Mouse (Mus musculus) heart, embryonic 15.5 days (tissue): ENCODE data around the gene Inpp5e. TPM values are rescaled to one million over a fixed set of nuclear protein-coding genes. Genes with fewer than 3 reads are reported as not detected.
A peak's percentile ranks its signal among the peaks of the same experiment; 100 is the strongest.

Experiments used
- ATAC-seq: fragments of 200-750 bp; cut with Nextera tagmentation; replicated peaks from 2 replicates; pipeline ENCODE4 v1.8.0; 2017; ENCODE audit warnings: low read depth, moderate TSS enrichment; ENCODE audit not compliant: insufficient number of reproducible peaks, insufficient read depth, low FRiP score
- H3K27ac ChIP-seq: fragments of 300-500 bp; sonication (generic); 2 replicates; pipeline ENCODE4 v1.5.1; 2015; ENCODE audit warnings: mild to moderate bottlenecking, inconsistent platforms
- H3K27me3 ChIP-seq: fragments of 300-500 bp; sonication (generic); 2 replicates; pipeline ENCODE4 v1.6.1; 2015; ENCODE audit warnings: inconsistent platforms
- H3K36me3 ChIP-seq: fragments of 300-500 bp; sonication (generic); 2 replicates; pipeline ENCODE4 v1.6.1; 2015; ENCODE audit warnings: mild to moderate bottlenecking, inconsistent platforms
- H3K4me1 ChIP-seq: fragments of 300-500 bp; sonication (generic); replicated peaks from 2 replicates; pipeline ENCODE4 v1.6.1; 2015; ENCODE audit warnings: inconsistent platforms
- H3K4me2 ChIP-seq: fragments of 300-500 bp; sonication (generic); 2 replicates; pipeline ENCODE4 v1.6.1; 2015; ENCODE audit warnings: inconsistent platforms, mild to moderate bottlenecking, moderate library complexity
- H3K4me3 ChIP-seq: fragments of 300-500 bp; sonication (generic); 2 replicates; pipeline ENCODE4 v1.5.1; 2015; ENCODE audit warnings: mild to moderate bottlenecking, inconsistent platforms
- H3K9ac ChIP-seq: fragments of 300-500 bp; sonication (generic); 2 replicates; pipeline ENCODE4 v1.6.1; 2015; ENCODE audit warnings: mild to moderate bottlenecking, inconsistent platforms
- H3K9me3 ChIP-seq: fragments of 300-500 bp; sonication (generic); replicated peaks from 2 replicates; pipeline ENCODE4 v1.6.1; 2016; ENCODE audit warnings: inconsistent platforms
- WGBS: fragments of 180-500 bp; shearing (Covaris S2); methylation state at CpG from one replicate; pipeline ENCODE4 v1.1.7; 2015; ENCODE audit warnings: mixed read lengths; 5-methylcytosine and 5-hydroxymethylcytosine counted together
- polyA plus RNA-seq: library from polyadenylated mRNA; unstranded; fragments of >200 nt; fragmentation: Nextera tagmentation; extraction: Ambion mirVana; gene quantifications from 2 replicates; pipeline ENCODE4 v1.2.1, GENCODE M21; 2015

The Inpp5e gene
- 14.3 and 16.7 TPM in 2 replicates for polyA plus RNA-seq

DNA sequence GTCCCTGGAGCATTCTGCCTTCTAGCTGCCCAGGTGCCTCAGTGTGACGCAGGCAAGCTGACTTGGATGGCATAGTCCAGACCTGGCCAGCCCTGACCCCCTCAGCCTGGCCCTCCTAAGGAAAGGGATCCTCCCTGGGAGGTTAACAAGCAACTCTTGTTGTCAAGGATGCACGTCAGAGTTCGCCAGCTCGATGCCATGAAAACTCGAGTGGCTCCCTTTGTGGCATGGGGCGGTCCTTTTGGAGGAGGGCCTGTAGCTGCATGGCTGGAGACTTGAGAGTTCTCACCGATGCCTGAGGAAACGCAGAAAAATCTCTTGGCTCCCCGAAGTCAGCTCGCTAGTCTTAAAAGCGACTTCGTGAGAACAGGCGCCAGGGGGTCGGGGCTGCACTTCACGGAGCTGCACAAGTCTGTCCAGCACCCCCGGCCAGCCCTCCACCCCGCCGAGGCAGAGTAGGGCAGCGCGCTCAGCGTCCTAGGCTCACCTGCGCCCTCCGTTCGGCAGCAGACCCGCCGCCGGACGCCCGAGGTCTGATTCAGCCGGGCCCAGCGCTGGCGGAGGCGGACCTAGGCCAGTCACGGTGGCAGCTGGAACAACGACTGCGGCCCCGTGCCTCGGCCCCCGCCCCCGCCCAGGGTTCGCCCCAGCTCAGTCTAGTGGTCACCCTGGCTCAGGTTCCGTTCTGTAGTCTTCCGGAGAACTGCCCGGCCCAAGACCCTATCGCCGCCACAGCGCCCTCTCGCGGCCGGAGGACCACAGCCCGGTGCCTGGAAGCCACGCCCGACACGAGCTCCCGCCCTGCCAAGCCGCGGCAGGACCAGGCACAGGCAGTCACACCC is at the start of gene Inpp5e:
Gene Inpp5e, minus strand, starts transcription at position 689 of the 842 bp plus-strand sequence.
- Histone ChIP-seq H3K4me1 (peaks cover 33% of the 10 kb centered on the region), H3K9ac (peak within 1 kb of the TSS; percentile 88), H3K4me2 (peak within 1 kb of the TSS; percentile 73), H3K27ac (peak within 1 kb of the TSS; percentile 76), H3K27me3 (no peaks in the 10 kb centered on the region), H3K4me3 (peak within 1 kb of the TSS; percentile 75), H3K9me3 (no peaks in the 10 kb centered on the region), H3K36me3 (peaks cover 28% of the 10 kb centered on the region)
- under 1% methylated on average over 57 of the region's 57 CpGs for WGBS
- ATAC-seq, result peak; percentile 94

DNA sequence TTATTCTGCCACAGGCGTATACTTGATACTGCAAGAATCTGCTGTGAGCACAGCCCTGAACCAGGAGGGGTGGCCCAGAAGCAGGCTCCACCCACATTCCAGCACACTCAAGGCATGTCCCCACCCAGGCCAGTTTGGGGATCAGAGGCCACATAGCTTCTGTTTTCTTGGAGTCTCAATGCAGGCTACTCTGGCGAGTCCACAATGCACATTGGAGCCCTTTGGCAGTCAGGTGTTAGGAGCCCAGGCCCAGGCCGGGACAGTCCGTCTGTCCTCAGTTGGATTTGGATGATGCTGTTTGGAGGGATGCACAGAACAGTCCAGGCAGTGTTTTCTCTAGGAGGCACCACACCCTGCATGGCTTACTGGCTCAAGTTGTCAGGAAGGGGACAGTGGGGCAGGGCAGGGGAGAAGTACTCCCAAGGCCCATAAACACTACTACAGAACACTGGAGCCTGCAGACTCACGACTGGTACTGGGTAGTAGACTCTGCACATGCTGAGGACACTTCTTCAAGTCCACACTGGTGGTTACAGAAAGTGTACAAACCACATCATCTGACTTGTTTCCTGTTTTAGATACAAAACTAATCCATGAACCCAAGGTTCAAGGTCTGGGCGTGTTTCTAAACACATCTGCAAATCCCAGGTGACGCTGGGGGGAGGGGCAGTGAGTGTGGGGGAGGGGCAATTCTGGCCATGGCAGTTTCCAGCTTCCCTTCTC is 49.6 kb upstream of the Inpp5e start:
- WGBS, result 34% methylated on average over 7 of the region's 7 CpGs
- Histone ChIP-seq H3K4me3 (no peak overlapping the region), H3K9me3 (no peaks in the 10 kb centered on the region), H3K27me3 (no peaks in the 10 kb centered on the region), H3K36me3 (peaks cover 27% of the 10 kb centered on the region), H3K27ac (peak overlapping the region; percentile 53), H3K9ac (no peak overlapping the region), H3K4me2 (no peak overlapping the region), H3K4me1 (peaks cover 25% of the 10 kb centered on the region)
- ATAC-seq, result peak; percentile 38; the same call in 1 of the 2 replicates

DNA sequence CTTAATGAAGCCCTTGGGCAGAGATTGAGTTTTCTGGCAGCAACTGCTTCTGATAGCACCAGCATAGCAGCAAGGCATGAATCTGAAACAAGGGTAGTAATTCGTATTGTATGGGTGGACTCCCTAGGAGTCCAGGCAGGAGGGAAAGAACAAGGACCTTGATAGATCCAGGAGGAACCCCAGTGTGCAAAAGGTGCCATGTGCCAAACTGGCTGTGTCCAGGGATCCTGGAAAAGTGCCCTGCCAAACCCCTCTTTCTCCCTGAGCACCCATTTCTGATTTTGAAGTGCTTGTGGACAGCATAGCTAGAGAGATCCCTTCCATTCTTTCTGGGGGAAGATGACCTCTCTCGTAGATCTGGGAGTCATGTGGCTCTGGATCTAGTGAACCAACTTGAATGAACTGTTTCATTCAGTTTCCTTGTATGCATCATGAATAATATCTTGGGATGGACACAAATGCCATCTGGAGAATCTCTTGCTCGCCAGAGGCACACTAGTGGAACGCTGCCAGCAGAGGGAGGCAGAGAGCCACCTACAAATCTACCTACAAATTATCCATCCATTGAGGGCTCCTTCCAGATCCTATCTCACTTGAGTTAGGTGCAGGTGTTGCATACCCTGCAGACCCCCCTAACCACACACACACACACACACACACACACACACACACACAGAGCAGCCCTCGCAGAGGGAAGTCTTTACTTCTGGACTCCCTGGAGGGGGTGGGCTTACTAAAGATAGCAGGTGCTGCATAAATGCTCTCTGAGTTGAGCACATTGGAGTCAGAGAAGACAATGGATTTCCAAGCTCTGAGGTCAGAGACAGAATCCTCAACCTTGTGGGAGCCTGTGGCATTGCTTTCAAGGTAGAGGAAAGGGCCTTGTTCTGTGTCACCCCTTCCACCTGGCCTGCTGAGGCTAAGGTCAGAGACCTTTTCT is 40.4 kb upstream of the Inpp5e start:
- Histone ChIP-seq H3K27me3 (no peaks in the 10 kb centered on the region), H3K4me1 (peaks cover 42% of the 10 kb centered on the region), H3K4me2 (no peak overlapping the region), H3K9me3 (no peaks in the 10 kb centered on the region), H3K4me3 (no peak overlapping the region), H3K27ac (no peak overlapping the region), H3K36me3 (no peaks in the 10 kb centered on the region), H3K9ac (no peak overlapping the region)
- WGBS, result 21% methylated on average over 5 of the region's 5 CpGs
- ATAC-seq, result no peak

DNA sequence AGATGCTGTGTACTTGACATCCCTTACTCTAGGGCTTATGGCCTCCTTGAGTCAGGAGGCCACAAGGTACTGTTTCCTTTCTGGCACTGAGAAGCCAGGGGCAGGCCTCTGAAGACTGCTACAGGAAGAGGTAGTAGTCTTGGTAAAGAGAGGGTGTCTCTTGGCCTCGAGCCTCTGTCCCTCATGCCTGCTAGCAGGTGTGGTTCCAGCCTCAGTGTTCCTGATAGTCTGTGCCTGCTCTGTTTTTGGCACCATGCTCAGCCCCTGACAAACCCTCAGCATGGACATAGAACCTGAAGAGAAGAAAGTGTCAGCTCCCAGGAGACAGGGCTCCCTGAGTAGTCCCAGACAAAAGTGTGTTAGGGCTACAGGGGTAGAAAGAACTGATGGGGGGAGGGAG is 38.4 kb upstream of the Inpp5e start:
- H3K4me1 ChIP-seq, result peaks cover 58% of the 10 kb centered on the region
- no peak overlapping the region for H3K9ac ChIP-seq
- WGBS, result 68% methylated on average over 1 of the region's 1 CpGs

DNA sequence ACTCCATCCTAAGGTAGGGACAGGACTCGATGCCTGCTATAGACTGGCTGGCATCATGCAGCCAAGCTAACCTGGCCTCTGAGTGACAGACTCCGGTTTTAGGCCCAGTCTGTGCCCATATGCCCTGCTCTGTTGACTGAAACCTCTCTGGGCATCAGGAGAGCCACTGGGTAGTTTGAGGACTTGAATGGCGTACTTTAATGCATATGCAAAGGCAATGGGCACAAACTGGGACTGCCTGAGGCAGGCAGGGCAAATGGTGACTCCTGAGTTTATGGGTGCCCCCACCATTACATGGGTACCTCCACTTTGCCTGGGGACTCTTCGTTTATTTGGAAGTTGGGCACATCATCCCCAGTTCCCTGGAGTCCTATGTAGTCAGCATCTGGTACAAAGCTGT is 37.7 kb upstream of the Inpp5e start:
- peaks cover 2% of the 10 kb centered on the region; the same call in 1 of the 2 replicates for H3K36me3 ChIP-seq
- peak overlapping the region; percentile 77 for H3K4me2 ChIP-seq
- H3K4me3 ChIP-seq, result peak overlapping the region; percentile 85
- no peak for ATAC-seq
- no peaks in the 10 kb centered on the region for H3K9me3 ChIP-seq
- peak overlapping the region; percentile 76 for H3K9ac ChIP-seq
- WGBS, result 65% methylated on average over 4 of the region's 4 CpGs
- H3K4me1 ChIP-seq, result peaks cover 58% of the 10 kb centered on the region
- peak overlapping the region; percentile 98 for H3K27ac ChIP-seq
- H3K27me3 ChIP-seq, result no peaks in the 10 kb centered on the region

More for the DNA sequence above, 38.4 kb upstream of the Inpp5e start:
- Histone ChIP-seq H3K36me3 (no peaks in the 10 kb centered on the region), H3K9me3 (no peaks in the 10 kb centered on the region), H3K4me2 (no peak overlapping the region), H3K27me3 (no peaks in the 10 kb centered on the region), H3K4me3 (no peak overlapping the region), H3K27ac (no peak overlapping the region)
- ATAC-seq, result no peak

DNA sequence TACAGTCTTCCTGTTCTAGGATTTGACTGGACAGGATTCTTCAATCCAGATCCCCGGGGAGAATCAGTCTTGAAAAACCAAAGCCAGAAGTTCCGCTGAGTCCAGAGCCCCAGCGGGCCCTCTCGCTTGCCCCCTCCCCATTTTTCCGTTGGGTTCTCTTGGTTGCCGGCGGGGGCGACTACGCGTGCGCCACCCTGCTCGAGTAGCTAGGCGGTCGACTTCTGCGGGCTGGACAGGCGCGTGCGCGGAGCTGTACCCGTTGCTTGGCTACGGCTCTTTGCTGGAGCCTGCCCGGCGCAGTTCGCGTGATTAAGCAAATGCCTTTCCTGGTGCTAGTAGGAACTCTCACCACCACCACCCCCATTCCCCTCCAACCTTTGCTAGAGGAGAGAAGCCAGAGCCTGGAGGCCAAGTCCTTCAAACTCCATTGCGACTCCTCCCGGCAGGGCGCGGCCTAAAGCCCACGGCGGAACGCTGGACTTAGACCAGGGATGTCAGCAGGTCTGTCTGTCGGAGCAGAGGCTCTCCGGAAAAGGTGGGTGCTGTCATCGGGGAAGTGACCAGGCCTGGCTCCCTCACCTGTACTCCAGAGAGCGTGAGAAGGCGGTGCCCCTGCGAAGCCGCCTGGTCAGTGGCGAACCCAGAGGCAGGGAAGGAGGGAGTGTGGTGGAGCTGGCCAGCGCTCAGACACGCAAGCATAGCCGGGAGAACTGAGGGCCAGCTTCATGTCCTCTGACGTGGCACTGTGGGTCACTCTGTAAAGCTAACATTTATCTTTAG is 36.9 kb upstream of the Inpp5e start:
- peak overlapping the region; percentile 85 for H3K4me3 ChIP-seq
- H3K27me3 ChIP-seq, result no peaks in the 10 kb centered on the region
- H3K9me3 ChIP-seq, result no peaks in the 10 kb centered on the region
- peaks cover 51% of the 10 kb centered on the region for H3K4me1 ChIP-seq
- H3K9ac ChIP-seq, result peak overlapping the region; percentile 76
- H3K36me3 ChIP-seq, result peaks cover 10% of the 10 kb centered on the region
- peak; percentile 86 for ATAC-seq
- peak overlapping the region; percentile 77 for H3K4me2 ChIP-seq
- under 1% methylated on average over 44 of the region's 44 CpGs for WGBS
- peak overlapping the region; percentile 98 for H3K27ac ChIP-seq

DNA sequence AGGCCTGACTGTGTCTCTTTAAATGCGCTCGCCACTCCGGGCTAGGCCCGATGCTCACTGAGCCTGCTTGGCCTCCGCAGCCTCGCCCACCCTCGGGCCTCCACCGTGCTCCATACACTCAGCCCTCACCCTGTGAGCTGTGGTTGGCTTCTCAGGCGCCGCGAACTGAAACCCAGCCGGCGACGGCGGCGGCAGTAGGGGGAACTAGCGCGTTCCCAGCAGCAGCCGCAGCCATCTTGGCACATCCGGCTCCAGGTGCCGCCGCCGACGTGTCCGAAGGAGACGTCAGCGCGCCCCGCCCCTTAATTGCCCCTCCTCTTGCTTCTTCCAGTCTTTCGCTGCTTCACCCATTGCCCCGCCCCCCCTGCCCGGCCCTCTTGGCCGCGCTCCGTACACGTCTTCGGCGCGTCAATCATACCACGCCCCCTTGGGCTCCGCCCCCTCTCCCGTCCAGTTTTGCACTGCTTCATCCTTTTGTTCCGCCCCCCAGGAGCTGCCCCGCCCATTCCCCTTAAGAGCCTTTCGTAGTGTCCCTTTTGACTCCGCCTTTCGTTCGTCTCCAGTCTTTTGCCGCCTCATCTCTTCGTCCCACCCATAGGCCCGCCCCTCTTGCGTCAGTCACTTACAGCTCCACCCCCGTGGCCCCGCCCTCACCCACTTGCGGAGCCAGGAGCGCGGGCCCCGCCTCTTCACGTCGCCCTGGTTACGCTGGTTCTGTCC is 36.1 kb upstream of the Inpp5e start, which contains the start of gene Sec16a:
Gene Sec16a, minus strand, starts transcription at position 271 of the 720 bp plus-strand sequence.
- WGBS, result under 1% methylated on average over 60 of the region's 61 CpGs
- peaks cover 18% of the 10 kb centered on the region for H3K36me3 ChIP-seq

DNA sequence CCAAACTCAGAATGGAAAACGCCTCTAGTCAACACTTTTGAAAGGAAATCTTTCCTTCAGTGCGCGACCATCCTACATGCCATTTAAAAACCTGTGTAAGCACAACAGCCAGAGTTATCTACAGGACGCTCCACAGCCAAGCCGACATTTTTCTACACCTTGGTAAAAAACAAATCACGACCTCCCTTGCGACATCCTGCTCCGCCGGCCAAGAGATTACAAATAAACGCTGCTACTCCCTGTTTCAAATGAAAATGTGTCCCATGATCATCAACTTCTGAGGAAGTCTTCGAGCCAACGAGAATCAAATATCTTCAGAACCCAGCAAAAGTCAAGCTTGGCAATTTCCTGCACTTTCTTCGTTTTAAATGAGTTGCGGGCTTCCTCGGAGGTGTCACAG is 35.4 kb upstream of the Inpp5e start:
- no peak for ATAC-seq
- peak overlapping the region; percentile 79 for H3K4me2 ChIP-seq
- H3K4me1 ChIP-seq, result peaks cover 41% of the 10 kb centered on the region
- WGBS, result 1% methylated on average over 15 of the region's 15 CpGs
- peak overlapping the region; percentile 90 for H3K27ac ChIP-seq
- peaks cover 24% of the 10 kb centered on the region for H3K36me3 ChIP-seq
- peak overlapping the region; percentile 85 for H3K4me3 ChIP-seq
- H3K9me3 ChIP-seq, result no peaks in the 10 kb centered on the region
- peak overlapping the region; percentile 86 for H3K9ac ChIP-seq
- H3K27me3 ChIP-seq, result no peaks in the 10 kb centered on the region

More for the DNA sequence above, 36.1 kb upstream of the Inpp5e start, which contains the start of gene Sec16a:
- peaks cover 47% of the 10 kb centered on the region for H3K4me1 ChIP-seq
- no peaks in the 10 kb centered on the region for H3K27me3 ChIP-seq
- peak within 1 kb of the TSS; percentile 98 for H3K27ac ChIP-seq
- ATAC-seq, result peak; percentile 93
- peak within 1 kb of the TSS; percentile 79 for H3K4me2 ChIP-seq
- H3K9ac ChIP-seq, result peak within 1 kb of the TSS; percentile 86
- H3K4me3 ChIP-seq, result peak within 1 kb of the TSS; percentile 85
- H3K9me3 ChIP-seq, result no peaks in the 10 kb centered on the region

DNA sequence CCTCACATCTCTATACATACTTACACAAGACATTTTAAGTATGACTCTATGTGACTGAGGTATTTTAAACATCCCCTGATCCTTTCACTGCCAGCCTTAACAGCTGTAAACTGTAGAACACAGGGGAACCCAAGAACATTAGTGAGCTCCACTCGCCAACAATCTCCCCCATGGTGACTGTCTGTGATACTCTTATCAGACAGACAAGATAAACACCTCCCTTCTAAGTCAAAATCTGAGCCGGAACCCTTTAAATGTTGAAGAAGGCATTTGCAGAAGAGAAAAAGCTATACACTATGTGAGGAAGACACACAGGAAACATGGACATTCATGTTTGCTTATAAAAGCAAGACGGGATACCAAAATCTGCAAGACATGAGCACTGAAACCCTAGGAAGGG is 34.9 kb upstream of the Inpp5e start:
- H3K4me2 ChIP-seq, result peak overlapping the region; percentile 79
- peaks cover 28% of the 10 kb centered on the region for H3K36me3 ChIP-seq
- H3K4me1 ChIP-seq, result peaks cover 38% of the 10 kb centered on the region
- peak overlapping the region; percentile 85 for H3K4me3 ChIP-seq
- WGBS, result 13% methylated on average over 3 of the region's 3 CpGs
- no peaks in the 10 kb centered on the region for H3K9me3 ChIP-seq
- no peaks in the 10 kb centered on the region for H3K27me3 ChIP-seq
- H3K27ac ChIP-seq, result peak overlapping the region; percentile 90; the same call in 1 of the 2 replicates
- ATAC-seq, result no peak
- H3K9ac ChIP-seq, result peak overlapping the region; percentile 86
